8 mouse cellular contexts compared by ENCODE assay signal in the genomic region with DNA sequence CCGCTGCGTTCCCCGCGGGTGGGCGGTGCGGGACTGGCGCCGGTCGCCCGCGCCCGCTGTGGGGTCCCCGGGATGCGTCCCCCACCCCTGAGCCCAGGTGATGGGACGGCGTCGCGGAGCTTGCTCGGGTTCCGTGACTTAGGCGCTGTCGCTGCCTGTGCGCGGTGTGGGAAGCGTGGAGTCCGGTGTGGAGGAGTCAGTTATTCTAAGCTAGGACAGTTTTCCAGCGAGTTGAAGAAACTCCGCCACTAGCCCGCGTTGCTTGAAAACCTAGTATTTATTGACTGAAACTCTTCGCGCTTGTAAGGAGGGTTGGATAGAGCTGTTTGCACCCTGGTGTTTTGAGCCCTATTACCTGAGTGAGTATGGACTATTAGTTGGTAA. TPM values are rescaled to one million over a fixed set of nuclear protein-coding genes. Genes with fewer than 3 reads are reported as not detected.
DNase-seq lines count a peak whose midpoint lies in the region; ATAC-seq and TF ChIP-seq lines count a peak whose summit lies in the region.

No protein-coding gene starts in this region.

- H3K4me1 ChIP-seq in kidney, embryonic 15.5 days = peaks cover 18% of the 10 kb centered on the region
- peaks cover 0 to 5% of the 10 kb centered on the region in 2 experiments; a peak in 2 of 4 replicates for H3K4me1 ChIP-seq in ES-E14 (ENCODE audit: control insufficient read depth in 2 of 2, insufficient read depth in 2 of 2, low read length in 2 of 2, poor library complexity in 1 of 2)
- peaks cover 19% of the 10 kb centered on the region for H3K4me1 ChIP-seq in embryonic facial prominence, embryonic 13.5 days
- H3K4me1 ChIP-seq in limb, embryonic 10.5 days = peaks cover 22% of the 10 kb centered on the region
- H3K4me1 ChIP-seq in stomach, embryonic 15.5 days = peaks cover 6% of the 10 kb centered on the region; the same call in 1 of the 2 replicates

- peak; percentile 46 for ATAC-seq in kidney, embryonic 15.5 days (replicated peaks; ENCODE audit: low FRiP score)
- ATAC-seq in embryonic facial prominence, embryonic 13.5 days (ENCODE audit: insufficient number of reproducible peaks, insufficient read depth, low FRiP score, low TSS enrichment, low read depth) = no peak; the same call in 1 of the 2 replicates
- peak; percentile 16 for ATAC-seq in stomach, embryonic 15.5 days (ENCODE audit: insufficient read depth, low FRiP score, low read depth)

- H3K27me3 ChIP-seq in kidney, embryonic 15.5 days = no peaks in the 10 kb centered on the region
- H3K27me3 ChIP-seq in embryonic facial prominence, embryonic 13.5 days = no peaks in the 10 kb centered on the region
- no peaks in the 10 kb centered on the region for H3K27me3 ChIP-seq in limb, embryonic 10.5 days (ENCODE audit: low read depth, poor library complexity, severe bottlenecking)
- H3K27me3 ChIP-seq in stomach, embryonic 15.5 days (replicated peaks) = no peaks in the 10 kb centered on the region

- in situ Hi-C loops in ES-E14 (cut with MboI; ENCODE audit: low sequenced_read_pairs in 2 of 2, unreplicated experiment in 2 of 2) = no loop called here

- H3K9ac ChIP-seq in kidney, embryonic 15.5 days = peak overlapping the region; percentile 73
- H3K9ac ChIP-seq in ES-E14 (ENCODE audit: insufficient read depth, low read depth, low read length, poor library complexity, severe bottlenecking) = peak overlapping the region; percentile 89
- H3K9ac ChIP-seq in embryonic facial prominence, embryonic 13.5 days = peak overlapping the region; percentile 86
- peak overlapping the region; percentile 62 for H3K9ac ChIP-seq in stomach, embryonic 15.5 days

- DNase-seq in kidney, postnatal 25 days = no peak
- DNase-seq in ES-E14 (ENCODE audit: low read depth, low spot score) = peak; percentile 24
- no peak for DNase-seq in limb, embryonic 10.5 days (ENCODE audit: low spot score)
- DNase-seq in adrenal gland, postnatal 4 days (ENCODE audit: low spot score in 2 of 2) = no peak
- DNase-seq in left cerebral cortex, postnatal 36 days (ENCODE audit: low spot score in 2 of 2) = no peak

- under 1% methylated on average over 32 of the region's 32 CpGs for WGBS in kidney, embryonic 15.5 days
- WGBS in embryonic facial prominence, embryonic 13.5 days = under 1% methylated on average over 32 of the region's 32 CpGs
- WGBS in limb, embryonic 10.5 days = under 1% methylated on average over 32 of the region's 32 CpGs
- under 1% methylated on average over 32 of the region's 32 CpGs for WGBS in stomach, embryonic 15.5 days

- peak overlapping the region; percentile 74 for H3K27ac ChIP-seq in kidney, embryonic 15.5 days
- no peak overlapping the region for H3K27ac ChIP-seq in ES-E14 (ENCODE audit: insufficient read depth, low read depth, low read length, poor library complexity, severe bottlenecking)
- peak overlapping the region; percentile 69 for H3K27ac ChIP-seq in embryonic facial prominence, embryonic 13.5 days
- H3K27ac ChIP-seq in limb, embryonic 10.5 days = peak overlapping the region; percentile 94
- peak overlapping the region; percentile 76 for H3K27ac ChIP-seq in stomach, embryonic 15.5 days

- H3K36me3 ChIP-seq in kidney, embryonic 15.5 days = no peaks in the 10 kb centered on the region
- H3K36me3 ChIP-seq in ES-E14 (ENCODE audit: control insufficient read depth, insufficient read depth, low read length, poor library complexity, severe bottlenecking) = no peaks in the 10 kb centered on the region
- no peaks in the 10 kb centered on the region for H3K36me3 ChIP-seq in embryonic facial prominence, embryonic 13.5 days
- H3K36me3 ChIP-seq in limb, embryonic 10.5 days = no peaks in the 10 kb centered on the region
- H3K36me3 ChIP-seq in stomach, embryonic 15.5 days = no peaks in the 10 kb centered on the region

- intact Hi-C loops in left cerebral cortex, postnatal 36 days (cut with DNase I) = loop anchor here (2.0 to 5.0 kb wide), 2 partner anchors 46 to 80 kb away; no protein-coding TSS in a partner anchor

- peak overlapping the region; percentile 88 for H3K4me3 ChIP-seq in kidney, embryonic 15.5 days (replicated peaks)
- peak overlapping the region; percentile 97 to 100 for H3K4me3 ChIP-seq in ES-E14 (ENCODE audit: insufficient read depth in 1 of 2, low read depth in 1 of 2, low read length in 2 of 2, poor library complexity in 1 of 2, severe bottlenecking in 1 of 2)
- peak overlapping the region; percentile 90 for H3K4me3 ChIP-seq in embryonic facial prominence, embryonic 13.5 days
- peak overlapping the region; percentile 91 for H3K4me3 ChIP-seq in limb, embryonic 10.5 days
- H3K4me3 ChIP-seq in stomach, embryonic 15.5 days (replicated peaks) = peak overlapping the region; percentile 72

- peak overlapping the region; percentile 70 for H3K4me2 ChIP-seq in kidney, embryonic 15.5 days
- H3K4me2 ChIP-seq in embryonic facial prominence, embryonic 13.5 days = peak overlapping the region; percentile 69
- H3K4me2 ChIP-seq in stomach, embryonic 15.5 days = peak overlapping the region; percentile 71

- no peaks in the 10 kb centered on the region for H3K9me3 ChIP-seq in kidney, embryonic 15.5 days (replicated peaks)
- H3K9me3 ChIP-seq in ES-E14 (ENCODE audit: control insufficient read depth, insufficient read depth, low read depth, low read length) = no peaks in the 10 kb centered on the region
- H3K9me3 ChIP-seq in embryonic facial prominence, embryonic 13.5 days = no peaks in the 10 kb centered on the region
- H3K9me3 ChIP-seq in limb, embryonic 10.5 days (replicated peaks) = no peaks in the 10 kb centered on the region
- no peaks in the 10 kb centered on the region for H3K9me3 ChIP-seq in stomach, embryonic 15.5 days

TF ChIP-seq in ES-E14, 5 proteins besides CTCF, POLR2A, EP300 and RAD21:
- TF ChIP-seq CHD2 (IDR thresholded peaks at IDR 0.05; ENCODE audit: low read depth, low read length) (no peak), HCFC1 (IDR thresholded peaks at IDR 0.05; ENCODE audit: borderline replicate concordance, insufficient read depth, low read length) (no peak), ZC3H11A (IDR thresholded peaks at IDR 0.05; ENCODE audit: borderline replicate concordance, low read depth, low read length) (no peak), ZNF384 (IDR thresholded peaks at IDR 0.05; ENCODE audit: low read depth, low read length) (no peak), MAFK (IDR thresholded peaks at IDR 0.05; ENCODE audit: insufficient read depth, low read depth, low read length) (no peak)

RNA-seq across cellular contexts. Expression of gene Fgd6, which starts 0.6 kb away (rescaled TPM):
- polyA plus RNA-seq in kidney, embryonic 15.5 days (2015; fragmentation: Nextera tagmentation; extraction: Ambion mirVana) = 3.0 and 3.3 TPM in 2 replicates
- total RNA-seq in ES-E14 (2012; rRNA removed) = 3.5 and 4.4 TPM in 2 replicates
- polyA plus RNA-seq in embryonic facial prominence, embryonic 13.5 days (2015; fragmentation: Nextera tagmentation; extraction: Ambion mirVana) = 3.2 and 3.3 TPM in 2 replicates
- polyA plus RNA-seq in limb, embryonic 10.5 days (2016; fragmentation: Nextera tagmentation; extraction: Ambion mirVana) = 4.0 and 4.5 TPM in 2 replicates
- 3.1 and 3.6 TPM in 2 replicates for polyA plus RNA-seq in stomach, embryonic 15.5 days (2015; fragmentation: Nextera tagmentation; extraction: Ambion mirVana)
- 1 to 10 TPM; 5.8 TPM for total RNA-seq in adrenal gland, postnatal 4 days (2021)
- total RNA-seq in left cerebral cortex, postnatal 36 days (2021) = 10 to 100 TPM in 1 of 2 experiments, 1 to 10 TPM in 1; 9.7 to 11.8 TPM

RNA-seq across cellular contexts. Expression of gene Vezt, which starts 0.8 kb away (rescaled TPM):
- 23.6 TPM in 2 replicates for polyA plus RNA-seq in kidney, embryonic 15.5 days (2015; fragmentation: Nextera tagmentation; extraction: Ambion mirVana)
- 13.6 and 18.8 TPM in 2 replicates for total RNA-seq in ES-E14 (2012; rRNA removed)
- polyA plus RNA-seq in embryonic facial prominence, embryonic 13.5 days (2015; fragmentation: Nextera tagmentation; extraction: Ambion mirVana) = 28.6 and 29.8 TPM in 2 replicates
- polyA plus RNA-seq in limb, embryonic 10.5 days (2016; fragmentation: Nextera tagmentation; extraction: Ambion mirVana) = 19.9 and 25.9 TPM in 2 replicates
- polyA plus RNA-seq in stomach, embryonic 15.5 days (2015; fragmentation: Nextera tagmentation; extraction: Ambion mirVana) = 21.1 and 22.6 TPM in 2 replicates
- total RNA-seq in adrenal gland, postnatal 4 days (2021) = 10 to 100 TPM; 29.0 to 34.7 TPM
- total RNA-seq in left cerebral cortex, postnatal 36 days (2021) = 10 to 100 TPM; 76.5 to 81.5 TPM
